Mouse (Mus musculus) kidney, embryonic 14.5 days (tissue): ENCODE measurements around the gene Tanc2. TPM values are rescaled to one million over a fixed set of nuclear protein-coding genes. Genes with fewer than 3 reads are reported as not detected.

Source experiments
- ATAC-seq: fragments of 200-750 bp; cut with Nextera tagmentation; 2 replicates; pipeline ENCODE4 v1.8.0; 2017; ENCODE audit warnings: moderate number of reproducible peaks, mild to moderate bottlenecking, moderate TSS enrichment, moderate library complexity; ENCODE audit not compliant: low FRiP score, low TSS enrichment
- H3K27ac ChIP-seq: fragments of 300-500 bp; sonication (generic); 2 replicates; pipeline ENCODE4 v1.5.1; 2014; ENCODE audit warnings: low read depth, mild to moderate bottlenecking, low read length, moderate library complexity, mixed read lengths
- H3K27me3 ChIP-seq: fragments of 300-500 bp; sonication (generic); 2 replicates; pipeline ENCODE4 v1.6.1; 2014; ENCODE audit warnings: mild to moderate bottlenecking, low read length; ENCODE audit not compliant: control insufficient read depth, insufficient read depth
- H3K36me3 ChIP-seq: fragments of 300-500 bp; sonication (generic); 2 replicates; pipeline ENCODE4 v1.6.1; 2014; ENCODE audit warnings: low read length, mixed read lengths; ENCODE audit not compliant: control insufficient read depth, insufficient read depth
- H3K4me1 ChIP-seq: fragments of 300-500 bp; sonication (generic); 2 replicates; pipeline ENCODE4 v1.6.1; 2014; ENCODE audit warnings: low read length, mixed read lengths; ENCODE audit not compliant: control insufficient read depth, insufficient read depth
- H3K4me2 ChIP-seq: fragments of 300-500 bp; sonication (generic); replicated peaks from 2 replicates; pipeline ENCODE4 v1.6.1; 2014; ENCODE audit warnings: low read depth, mild to moderate bottlenecking, low read length
- H3K4me3 ChIP-seq: fragments of 300-500 bp; sonication (generic); 2 replicates; pipeline ENCODE4 v1.5.1; 2014; ENCODE audit warnings: mild to moderate bottlenecking, low read length
- H3K9ac ChIP-seq: fragments of 300-500 bp; sonication (generic); 2 replicates; pipeline ENCODE4 v1.6.1; 2014; ENCODE audit warnings: low read depth, mild to moderate bottlenecking, low read length, moderate library complexity
- H3K9me3 ChIP-seq: fragments of 300-500 bp; sonication (generic); 2 replicates; pipeline ENCODE4 v1.6.1; 2016; ENCODE audit warnings: low read length; ENCODE audit not compliant: control insufficient read depth
- WGBS: fragments of 180-500 bp; shearing (Covaris S2); extraction: QIAGEN DNeasy Blood & Tissue Kit; methylation state at CpG from one replicate; pipeline ENCODE4 v1.1.7; 2014; 5-methylcytosine and 5-hydroxymethylcytosine counted together
- polyA plus RNA-seq: library from polyadenylated mRNA; unstranded; fragments of >200 nt; fragmentation: Nextera tagmentation; extraction: Ambion mirVana; gene quantifications from 2 replicates; pipeline ENCODE4 v1.2.1, GENCODE M21; 2014

Tanc2 gene
- polyA plus RNA-seq, 1 experiment from 2014 or later: 10.7 TPM

DNA sequence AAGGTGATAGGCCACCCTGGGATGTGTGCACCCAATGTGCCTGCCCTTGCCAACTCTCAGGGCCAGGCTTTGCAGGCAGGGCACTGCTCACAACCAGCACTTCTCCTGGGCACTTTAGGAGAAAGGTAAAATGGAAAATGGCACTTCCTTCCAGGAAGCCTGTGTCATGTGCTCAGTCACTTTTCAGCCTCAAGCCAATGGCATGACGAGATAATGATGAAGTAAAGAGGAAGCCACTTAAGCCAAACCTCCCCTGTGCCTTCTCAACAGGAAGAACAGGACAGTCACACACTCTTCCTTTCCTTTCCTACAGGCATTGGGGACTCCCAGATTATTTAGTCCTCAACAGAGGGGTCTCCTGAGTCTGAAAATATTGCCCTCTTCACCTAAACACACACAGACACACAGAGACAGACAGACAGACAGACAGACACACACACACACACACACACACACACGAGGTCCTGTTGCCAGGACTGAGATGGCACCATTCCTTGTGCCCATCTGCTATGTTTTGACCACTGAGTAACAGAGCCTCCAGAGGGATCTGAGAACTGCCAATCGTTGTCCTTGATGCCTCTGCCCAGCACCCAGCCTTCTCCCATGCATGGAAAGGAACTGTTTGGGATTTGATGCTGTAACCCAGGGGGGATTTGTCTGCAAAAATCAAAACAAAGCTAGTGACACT lies 330.5 kb downstream of the Tanc2 start:
- Histone ChIP-seq H3K4me2 (no peak overlapping the region), H3K4me1 (no peaks in the 10 kb centered on the region), H3K9ac (peak overlapping the region; percentile 14; the same call in 1 of the 2 replicates), H3K4me3 (no peak overlapping the region), H3K27ac (no peak overlapping the region), H3K9me3 (no peaks in the 10 kb centered on the region), H3K27me3 (no peaks in the 10 kb centered on the region), H3K36me3 (peaks cover 4% of the 10 kb centered on the region; the same call in 1 of the 2 replicates)
- WGBS: 84% methylated on average over 3 of the region's 3 CpGs
- no peak for ATAC-seq

DNA sequence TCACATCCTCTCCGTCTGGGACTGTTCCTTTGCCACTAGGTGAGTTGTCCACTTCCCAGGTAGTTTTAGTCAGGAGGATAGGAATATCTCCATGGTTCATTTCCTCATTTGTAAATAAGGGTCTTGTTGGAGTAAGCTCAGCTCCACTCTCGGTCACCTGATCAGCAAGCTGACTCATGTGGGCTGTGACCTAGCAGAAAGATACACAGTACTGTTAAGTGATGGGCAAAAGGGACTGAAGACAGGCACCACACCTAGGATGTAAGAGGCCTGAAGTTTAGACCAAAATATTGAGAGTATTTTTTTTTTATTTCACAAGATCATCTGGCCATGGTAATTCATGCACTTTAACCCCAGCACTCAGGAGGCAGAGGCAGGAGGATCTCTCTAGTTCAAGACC lies 331.1 kb downstream of the Tanc2 start:
- H3K27me3 ChIP-seq: no peaks in the 10 kb centered on the region
- H3K4me2 ChIP-seq: no peak overlapping the region
- no peak overlapping the region for H3K27ac ChIP-seq
- H3K4me3 ChIP-seq: no peak overlapping the region
- peaks cover 4% of the 10 kb centered on the region; the same call in 1 of the 2 replicates for H3K36me3 ChIP-seq
- WGBS: 91% methylated on average over 2 of the region's 2 CpGs
- ATAC-seq: no peak
- no peaks in the 10 kb centered on the region for H3K4me1 ChIP-seq
- H3K9me3 ChIP-seq: no peaks in the 10 kb centered on the region
- peak overlapping the region; percentile 14; the same call in 1 of the 2 replicates for H3K9ac ChIP-seq

DNA sequence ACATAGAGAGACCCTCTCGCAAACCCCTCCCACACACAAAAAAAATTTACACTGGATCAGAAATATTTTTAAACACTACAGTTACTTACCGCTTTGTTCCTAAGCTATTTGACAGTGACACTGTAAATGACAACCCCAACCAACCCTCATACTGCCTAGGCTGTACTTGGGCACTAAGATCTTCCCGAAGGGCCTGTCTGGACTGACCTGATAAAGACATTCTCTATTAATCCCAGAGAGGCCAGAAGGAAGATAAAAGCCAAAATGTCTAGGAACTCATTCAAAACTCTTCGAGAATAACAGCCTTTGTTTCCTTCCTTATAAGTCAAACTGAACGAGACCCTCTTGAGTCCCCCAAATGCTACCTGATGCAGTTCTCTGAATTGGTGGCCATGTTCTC lies 331.5 kb downstream of the Tanc2 start:
- Histone ChIP-seq H3K27me3 (no peaks in the 10 kb centered on the region), H3K9ac (no peak overlapping the region), H3K4me1 (no peaks in the 10 kb centered on the region), H3K27ac (no peak overlapping the region), H3K4me2 (no peak overlapping the region), H3K4me3 (no peak overlapping the region), H3K9me3 (no peaks in the 10 kb centered on the region), H3K36me3 (peaks cover 4% of the 10 kb centered on the region; the same call in 1 of the 2 replicates)
- ATAC-seq: no peak
- 94% methylated on average over 5 of the region's 5 CpGs for WGBS

DNA sequence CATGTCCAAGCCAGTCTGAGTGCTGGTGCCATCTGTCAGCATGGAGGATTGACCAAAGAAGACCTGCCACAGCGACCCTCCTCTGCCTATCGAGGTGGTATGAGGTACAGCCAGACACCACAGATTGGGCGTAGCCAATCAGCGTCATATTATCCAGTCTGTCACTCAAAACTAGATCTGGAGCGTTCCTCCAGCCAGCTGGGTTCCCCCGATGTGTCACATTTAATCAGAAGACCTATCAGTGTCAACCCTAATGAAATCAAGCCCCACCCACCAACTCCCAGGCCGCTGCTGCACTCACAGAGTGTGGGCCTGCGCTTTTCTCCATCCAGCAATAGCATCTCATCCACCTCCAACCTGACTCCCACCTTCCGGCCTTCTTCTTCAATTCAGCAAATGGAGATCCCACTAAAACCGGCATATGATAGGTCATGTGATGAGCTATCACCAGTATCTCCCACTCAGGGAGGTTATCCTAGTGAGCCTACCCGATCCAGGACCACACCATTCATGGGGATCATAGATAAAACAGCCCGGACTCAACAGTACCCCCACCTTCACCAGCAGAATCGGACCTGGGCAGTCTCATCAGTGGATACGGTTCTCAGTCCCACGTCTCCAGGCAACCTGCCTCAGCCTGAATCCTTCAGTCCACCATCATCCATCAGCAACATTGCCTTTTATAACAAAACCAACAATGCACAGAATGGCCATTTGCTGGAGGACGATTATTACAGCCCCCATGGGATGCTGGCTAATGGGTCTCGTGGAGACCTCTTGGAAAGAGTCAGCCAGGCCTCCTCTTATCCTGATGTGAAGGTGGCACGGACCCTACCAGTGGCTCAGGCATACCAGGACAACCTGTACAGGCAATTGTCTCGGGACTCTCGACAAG lies 333.2 kb downstream of the Tanc2 start:
- Histone ChIP-seq H3K27ac (no peak overlapping the region), H3K4me3 (no peak overlapping the region), H3K9ac (no peak overlapping the region), H3K27me3 (no peaks in the 10 kb centered on the region), H3K36me3 (peaks cover 4% of the 10 kb centered on the region; the same call in 1 of the 2 replicates), H3K9me3 (no peaks in the 10 kb centered on the region), H3K4me1 (no peaks in the 10 kb centered on the region), H3K4me2 (no peak overlapping the region)
- ATAC-seq: no peak
- 91% methylated on average over 20 of the region's 20 CpGs for WGBS

DNA sequence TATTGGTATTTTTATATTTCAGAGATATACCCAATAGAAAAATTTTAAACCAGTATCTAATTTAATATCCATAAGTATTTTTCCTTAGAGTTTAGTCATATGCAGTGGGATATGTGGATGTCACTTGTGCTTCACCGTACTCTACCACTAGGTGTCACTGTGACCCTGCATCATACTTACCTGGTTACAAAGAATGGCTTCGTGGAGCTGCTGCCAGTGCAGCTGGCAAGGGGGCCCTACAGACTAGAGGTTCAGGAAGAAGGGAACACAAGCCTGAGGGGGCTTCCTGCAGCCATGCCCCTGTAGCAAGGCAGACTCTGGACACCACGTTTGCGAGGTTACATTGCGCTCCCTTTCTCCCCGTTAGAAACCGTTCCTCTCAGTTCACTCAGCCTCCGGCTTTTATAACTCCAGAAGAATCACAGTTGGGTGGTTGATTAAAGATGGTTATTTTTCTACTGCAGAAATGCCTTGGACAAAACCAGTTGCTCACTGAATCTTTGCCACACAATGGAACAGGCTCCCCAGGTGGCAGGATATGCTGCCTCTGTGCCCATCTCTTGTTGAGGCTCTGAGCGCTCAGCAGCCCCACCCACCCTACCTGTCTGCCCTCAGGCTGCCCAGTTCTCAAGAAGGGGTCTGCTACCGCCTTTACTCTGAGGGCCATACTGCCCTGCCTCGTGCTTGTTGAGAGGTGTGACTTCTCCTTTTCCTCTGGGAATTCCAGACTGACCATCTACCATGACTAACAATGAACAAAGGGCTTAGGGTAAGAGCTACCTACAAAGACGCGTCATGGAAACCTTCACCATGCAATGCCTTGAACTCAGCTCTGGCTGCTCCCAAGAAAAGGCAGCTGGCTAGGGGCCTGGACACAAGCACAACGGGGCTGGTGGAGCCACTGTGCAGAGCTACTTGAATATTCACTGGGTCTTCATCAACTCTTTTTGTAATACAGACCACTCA lies 337.6 kb downstream of the Tanc2 start:
- WGBS: 57% methylated on average over 14 of the region's 14 CpGs
- Histone ChIP-seq H3K27me3 (no peaks in the 10 kb centered on the region), H3K9me3 (no peaks in the 10 kb centered on the region), H3K4me2 (no peak overlapping the region), H3K36me3 (peaks cover 3% of the 10 kb centered on the region; the same call in 1 of the 2 replicates), H3K4me1 (no peaks in the 10 kb centered on the region), H3K4me3 (no peak overlapping the region), H3K9ac (no peak overlapping the region), H3K27ac (no peak overlapping the region)
- peak; percentile 57; the same call in 1 of the 2 replicates for ATAC-seq

DNA sequence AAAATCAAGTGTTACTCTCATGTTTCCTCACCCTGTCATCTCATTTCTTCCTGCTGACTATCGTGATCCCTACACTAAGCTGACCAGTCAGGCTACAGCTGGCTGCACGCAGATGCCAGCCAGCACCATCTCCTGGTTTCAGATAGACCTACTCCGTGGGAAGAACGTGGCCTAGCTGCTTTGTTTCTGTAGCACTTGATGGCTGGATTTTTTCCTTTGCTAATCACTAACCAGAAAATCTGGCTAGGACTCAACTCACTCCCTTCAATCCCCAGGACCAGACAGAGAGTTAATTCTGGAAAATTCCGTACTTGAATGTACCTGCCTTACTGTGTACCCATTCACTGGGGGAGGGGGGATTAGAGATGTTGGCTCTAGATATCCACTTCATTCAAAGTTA lies 338.4 kb downstream of the Tanc2 start:
- Histone ChIP-seq H3K36me3 (no peaks in the 10 kb centered on the region; the same call in 1 of the 2 replicates), H3K9ac (no peak overlapping the region), H3K4me3 (no peak overlapping the region), H3K4me1 (no peaks in the 10 kb centered on the region), H3K27me3 (no peaks in the 10 kb centered on the region), H3K27ac (no peak overlapping the region), H3K4me2 (no peak overlapping the region), H3K9me3 (no peaks in the 10 kb centered on the region)
- 68% methylated on average over 5 of the region's 5 CpGs for WGBS
- ATAC-seq: no peak

DNA sequence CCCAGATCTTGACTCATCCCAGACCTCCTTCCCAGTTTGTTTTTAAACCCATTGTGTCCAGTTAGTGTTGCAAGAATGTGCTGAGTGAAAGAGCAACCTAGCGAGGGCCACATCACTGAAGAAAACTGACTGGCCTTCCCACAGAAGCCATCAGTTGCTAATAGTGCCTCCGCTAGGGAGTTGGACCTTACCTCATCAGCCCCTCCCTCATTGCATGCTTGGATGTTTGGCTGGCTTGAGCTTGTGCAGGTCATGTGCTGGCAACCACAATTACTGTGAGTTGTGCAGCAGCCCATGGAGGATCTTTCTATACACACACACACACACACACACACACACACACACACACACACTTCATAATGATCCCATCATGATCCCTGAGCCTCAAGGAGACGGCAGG lies 341.6 kb downstream of the Tanc2 start:
- H3K4me1 ChIP-seq: no peaks in the 10 kb centered on the region
- H3K4me2 ChIP-seq: no peak overlapping the region
- no peak overlapping the region for H3K4me3 ChIP-seq
- no peak overlapping the region for H3K27ac ChIP-seq
- ATAC-seq: no peak
- no peaks in the 10 kb centered on the region for H3K36me3 ChIP-seq
- H3K9ac ChIP-seq: no peak overlapping the region
- H3K27me3 ChIP-seq: no peaks in the 10 kb centered on the region
- 77% methylated on average over 3 of the region's 3 CpGs for WGBS
- H3K9me3 ChIP-seq: no peaks in the 10 kb centered on the region

DNA sequence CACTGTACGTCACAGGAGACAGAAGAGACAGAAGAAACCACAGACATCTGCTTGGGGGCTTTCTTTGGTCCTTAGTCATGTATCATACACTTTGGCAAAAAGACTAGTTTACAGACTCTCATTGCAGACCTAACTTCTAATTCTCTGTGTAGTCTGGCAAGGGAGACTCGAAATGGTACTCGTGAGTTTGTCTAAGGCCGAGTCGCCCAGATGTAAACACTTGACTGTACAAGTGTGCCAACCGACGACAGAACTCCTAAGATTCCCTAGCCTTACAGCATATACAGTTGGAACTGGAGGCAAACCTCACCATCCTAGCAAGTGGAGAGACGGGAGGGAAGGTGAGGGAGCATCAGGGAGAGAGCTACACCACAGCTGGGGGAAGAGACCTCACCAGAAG lies 344.0 kb downstream of the Tanc2 start:
- H3K27me3 ChIP-seq: no peaks in the 10 kb centered on the region

More for the DNA sequence above, 344.0 kb downstream of the Tanc2 start:
- Histone ChIP-seq H3K4me1 (no peaks in the 10 kb centered on the region), H3K4me2 (no peak overlapping the region), H3K36me3 (no peaks in the 10 kb centered on the region), H3K4me3 (no peak overlapping the region), H3K9ac (no peak overlapping the region), H3K9me3 (no peaks in the 10 kb centered on the region), H3K27ac (no peak overlapping the region)
- 86% methylated on average over 8 of the region's 8 CpGs for WGBS
- no peak for ATAC-seq
